Mouse (Mus musculus): ENCODE results near the gene Nrg3. TPM values are rescaled to one million over a fixed set of nuclear protein-coding genes. Genes with fewer than 3 reads are reported as not detected.

The Nrg3 gene
- polyA plus RNA-seq, 1 experiment from 2014 or later: 0.28 TPM

DNA sequence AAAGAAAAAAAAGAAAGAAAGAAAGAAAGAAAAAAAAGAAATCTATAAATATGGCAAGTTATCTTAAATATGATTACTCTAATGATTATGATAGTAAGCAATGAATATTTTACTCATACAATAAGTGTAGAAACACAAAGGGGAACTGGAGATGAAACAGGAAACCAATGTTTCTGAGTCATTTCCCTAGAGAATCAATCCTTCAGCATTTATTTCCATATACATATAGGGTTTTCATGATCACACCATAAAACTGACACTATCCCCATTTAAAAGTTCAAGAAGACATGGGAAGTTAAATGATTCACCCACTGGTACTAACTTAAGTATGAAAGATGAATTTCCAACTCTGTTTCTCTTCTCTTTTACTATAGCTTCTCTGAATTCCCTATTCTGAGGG is 86.0 kb downstream of the Nrg3 start:
- no peaks in the 10 kb centered on the region for H3K9me3 ChIP-seq (ENCODE audit: control insufficient read depth, low read length)
- H3K4me1 ChIP-seq (ENCODE audit: control insufficient read depth, insufficient read depth, low read length): no peaks in the 10 kb centered on the region
- no peak overlapping the region for H3K9ac ChIP-seq (ENCODE audit: low read depth, low read length)
- no peak for ATAC-seq
- no peak overlapping the region for H3K4me3 ChIP-seq (ENCODE audit: low read length)
- no peaks in the 10 kb centered on the region for H3K27me3 ChIP-seq (replicated peaks; ENCODE audit: control insufficient read depth, insufficient read depth, low read length)
- H3K4me2 ChIP-seq (ENCODE audit: low read depth, low read length): no peak overlapping the region
- no peaks in the 10 kb centered on the region for H3K36me3 ChIP-seq (ENCODE audit: control insufficient read depth, insufficient read depth, low read length)
- no peak overlapping the region for H3K27ac ChIP-seq (ENCODE audit: low read length)

DNA sequence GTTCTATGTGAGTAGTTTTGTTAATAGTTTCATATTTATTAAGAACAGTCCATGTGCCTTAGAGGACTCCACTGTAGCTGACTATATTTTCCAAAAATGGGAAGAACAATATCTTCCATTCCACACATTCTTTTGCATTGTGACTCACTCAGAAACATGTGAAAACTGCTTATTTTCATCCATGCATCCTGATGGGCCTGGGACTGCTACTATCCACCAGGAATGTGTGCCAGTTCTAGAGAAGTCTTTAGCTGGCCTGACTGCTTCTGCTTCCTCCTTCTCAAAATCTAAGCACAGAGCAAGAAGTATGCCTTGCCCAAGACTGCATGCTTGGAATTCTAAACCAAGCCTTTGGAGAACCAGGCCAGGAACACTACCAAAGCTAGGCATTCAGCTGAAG is 91.6 kb downstream of the Nrg3 start:
- Histone ChIP-seq H3K27me3 (replicated peaks; ENCODE audit: control insufficient read depth, insufficient read depth, low read length) (no peaks in the 10 kb centered on the region), H3K4me3 (ENCODE audit: low read length) (no peak overlapping the region), H3K27ac (ENCODE audit: low read length) (no peak overlapping the region), H3K9ac (ENCODE audit: low read depth, low read length) (no peak overlapping the region), H3K4me1 (ENCODE audit: control insufficient read depth, insufficient read depth, low read length) (no peaks in the 10 kb centered on the region), H3K4me2 (ENCODE audit: low read depth, low read length) (no peak overlapping the region), H3K36me3 (ENCODE audit: control insufficient read depth, insufficient read depth, low read length) (no peaks in the 10 kb centered on the region), H3K9me3 (ENCODE audit: control insufficient read depth, low read length) (no peaks in the 10 kb centered on the region)
- ATAC-seq: no peak

DNA sequence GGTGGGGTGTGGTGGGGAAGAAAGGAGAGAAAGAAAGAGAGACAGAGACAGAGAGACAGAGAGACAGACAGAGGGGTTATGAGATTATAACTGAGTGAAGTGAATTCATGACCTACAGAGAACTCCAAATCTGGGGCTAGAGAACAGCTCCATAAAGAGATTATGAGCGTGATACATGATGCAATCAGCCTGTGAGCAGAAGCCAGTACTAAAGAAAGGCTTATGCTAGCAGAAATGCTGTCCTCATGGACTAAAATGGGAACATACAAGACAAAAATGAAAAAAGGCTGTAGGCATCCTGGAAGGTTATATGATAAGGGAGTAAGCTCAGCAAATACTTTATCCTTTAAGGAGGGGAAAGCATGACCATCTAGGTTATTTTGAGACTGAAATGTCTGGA is 99.7 kb downstream of the Nrg3 start:
- H3K4me1 ChIP-seq (ENCODE audit: control insufficient read depth, insufficient read depth, low read length): no peaks in the 10 kb centered on the region

GRCm38 (mm10) chr14:39356251-39356650 is 116.6 kb downstream of the Nrg3 start:
- H3K27me3 ChIP-seq (replicated peaks; ENCODE audit: control insufficient read depth, insufficient read depth, low read length): no peaks in the 10 kb centered on the region
- no peaks in the 10 kb centered on the region for H3K4me1 ChIP-seq (ENCODE audit: control insufficient read depth, insufficient read depth, low read length)
- no peaks in the 10 kb centered on the region for H3K9me3 ChIP-seq (ENCODE audit: control insufficient read depth, low read length)
- no peak for ATAC-seq
- 89% methylated on average over 2 of the region's 2 CpGs for WGBS
- no peak overlapping the region for H3K4me2 ChIP-seq (ENCODE audit: low read depth, low read length)
- H3K9ac ChIP-seq (ENCODE audit: low read depth, low read length): no peak overlapping the region
- H3K27ac ChIP-seq (ENCODE audit: low read length): no peak overlapping the region
- H3K36me3 ChIP-seq (ENCODE audit: control insufficient read depth, insufficient read depth, low read length): no peaks in the 10 kb centered on the region
- H3K4me3 ChIP-seq (ENCODE audit: low read length): no peak overlapping the region

More for the DNA sequence above, 99.7 kb downstream of the Nrg3 start:
- Histone ChIP-seq H3K4me3 (ENCODE audit: low read length) (no peak overlapping the region), H3K9me3 (ENCODE audit: control insufficient read depth, low read length) (no peaks in the 10 kb centered on the region), H3K4me2 (ENCODE audit: low read depth, low read length) (no peak overlapping the region), H3K27ac (ENCODE audit: low read length) (no peak overlapping the region), H3K9ac (ENCODE audit: low read depth, low read length) (no peak overlapping the region), H3K27me3 (replicated peaks; ENCODE audit: control insufficient read depth, insufficient read depth, low read length) (no peaks in the 10 kb centered on the region), H3K36me3 (ENCODE audit: control insufficient read depth, insufficient read depth, low read length) (no peaks in the 10 kb centered on the region)
- WGBS: 77% methylated on average over 1 of the region's 1 CpGs
- ATAC-seq: no peak

DNA sequence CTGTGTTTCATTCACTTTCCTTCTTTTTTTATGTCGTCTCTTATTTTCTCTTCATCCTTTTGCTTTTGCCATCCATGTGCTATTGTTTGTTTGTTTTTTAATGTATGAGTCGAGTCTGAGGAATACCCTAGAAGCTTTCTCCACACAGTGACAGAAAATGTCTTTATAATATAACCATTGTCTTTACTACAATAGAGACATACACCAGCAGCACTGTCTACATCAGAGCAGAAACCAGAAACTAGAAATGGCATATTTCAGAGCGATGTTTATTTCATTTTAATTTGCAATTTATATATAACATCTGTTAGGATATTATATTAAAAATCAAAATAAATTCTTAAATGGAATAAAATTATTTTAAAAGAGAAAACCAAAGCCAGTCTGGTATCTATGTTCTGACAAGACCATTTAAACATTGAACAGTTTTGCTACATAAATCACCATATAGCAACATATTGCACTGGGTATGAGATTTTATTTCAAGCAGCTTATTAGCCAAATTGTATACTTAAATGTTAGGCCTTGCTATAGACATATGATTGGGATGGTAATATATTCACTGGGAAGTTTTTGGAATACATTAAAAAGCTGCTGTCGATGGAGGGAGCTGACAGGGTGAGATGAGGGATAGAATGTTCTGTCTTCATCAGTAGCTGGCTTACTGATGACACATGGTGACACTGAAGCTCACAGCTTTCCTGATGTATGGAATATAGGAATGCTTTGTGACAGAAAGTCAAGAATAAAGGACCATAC is 120.7 kb downstream of the Nrg3 start:
- H3K9me3 ChIP-seq (ENCODE audit: control insufficient read depth, low read length): no peaks in the 10 kb centered on the region
- no peak overlapping the region for H3K9ac ChIP-seq (ENCODE audit: low read depth, low read length)
- no peak for ATAC-seq
- H3K27me3 ChIP-seq (replicated peaks; ENCODE audit: control insufficient read depth, insufficient read depth, low read length): no peaks in the 10 kb centered on the region
- no peaks in the 10 kb centered on the region for H3K4me1 ChIP-seq (ENCODE audit: control insufficient read depth, insufficient read depth, low read length)
- H3K4me2 ChIP-seq (ENCODE audit: low read depth, low read length): no peak overlapping the region
- no peaks in the 10 kb centered on the region for H3K36me3 ChIP-seq (ENCODE audit: control insufficient read depth, insufficient read depth, low read length)
- 75% methylated on average over 4 of the region's 4 CpGs for WGBS
- no peak overlapping the region for H3K27ac ChIP-seq (ENCODE audit: low read length)
- H3K4me3 ChIP-seq (ENCODE audit: low read length): no peak overlapping the region

DNA sequence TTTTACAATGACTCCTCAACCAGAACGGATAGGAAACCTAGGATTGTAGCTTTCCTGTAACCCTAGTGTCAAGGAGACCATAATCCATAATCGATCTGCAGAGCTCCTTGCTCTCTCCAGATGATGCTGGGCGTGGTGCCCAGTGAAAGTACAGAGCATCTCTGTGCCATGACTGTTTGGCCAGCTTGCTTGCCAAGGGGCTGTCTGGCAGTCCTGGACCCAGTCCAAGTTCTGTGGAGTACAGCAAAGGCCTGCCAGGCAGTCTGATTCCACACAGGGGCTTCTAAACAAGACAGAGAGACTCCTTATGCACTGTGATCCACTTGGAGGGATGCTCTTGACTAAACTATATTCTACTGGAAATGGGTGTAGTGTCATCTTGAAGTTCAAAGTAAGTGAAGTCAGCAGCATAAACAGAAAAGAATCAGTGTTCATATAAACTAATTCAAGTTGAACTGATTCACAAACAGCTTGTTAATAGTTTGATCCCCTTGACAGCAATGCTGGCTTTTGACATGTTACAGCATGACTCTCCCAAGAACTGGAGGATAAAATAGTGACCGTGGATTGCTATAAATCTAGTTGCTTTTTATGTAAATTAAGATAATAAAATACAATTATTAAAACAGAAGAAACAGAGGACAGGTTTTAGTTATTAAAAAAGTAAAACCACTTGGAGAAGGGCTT is 155.3 kb downstream of the Nrg3 start:
- Histone ChIP-seq H3K36me3 (ENCODE audit: control insufficient read depth, insufficient read depth, low read length) (no peaks in the 10 kb centered on the region), H3K27ac (ENCODE audit: low read length) (no peak overlapping the region), H3K4me1 (ENCODE audit: control insufficient read depth, insufficient read depth, low read length) (no peaks in the 10 kb centered on the region), H3K9ac (ENCODE audit: low read depth, low read length) (no peak overlapping the region), H3K4me2 (ENCODE audit: low read depth, low read length) (no peak overlapping the region), H3K27me3 (replicated peaks; ENCODE audit: control insufficient read depth, insufficient read depth, low read length) (no peaks in the 10 kb centered on the region), H3K9me3 (ENCODE audit: control insufficient read depth, low read length) (no peaks in the 10 kb centered on the region), H3K4me3 (ENCODE audit: low read length) (no peak overlapping the region)
- ATAC-seq: no peak
- 70% methylated on average over 4 of the region's 4 CpGs for WGBS

GRCm38 (mm10) chr14:39314111-39314510 is 158.8 kb downstream of the Nrg3 start:
- no peak overlapping the region for H3K27ac ChIP-seq (ENCODE audit: low read length)
- H3K27me3 ChIP-seq (replicated peaks; ENCODE audit: control insufficient read depth, insufficient read depth, low read length): no peaks in the 10 kb centered on the region
- H3K9me3 ChIP-seq (ENCODE audit: control insufficient read depth, low read length): no peaks in the 10 kb centered on the region
- H3K4me3 ChIP-seq (ENCODE audit: low read length): no peak overlapping the region
- no peaks in the 10 kb centered on the region for H3K4me1 ChIP-seq (ENCODE audit: control insufficient read depth, insufficient read depth, low read length)
- H3K9ac ChIP-seq (ENCODE audit: low read depth, low read length): no peak overlapping the region
- no peaks in the 10 kb centered on the region for H3K36me3 ChIP-seq (ENCODE audit: control insufficient read depth, insufficient read depth, low read length)
- no peak overlapping the region for H3K4me2 ChIP-seq (ENCODE audit: low read depth, low read length)
- no peak for ATAC-seq

DNA sequence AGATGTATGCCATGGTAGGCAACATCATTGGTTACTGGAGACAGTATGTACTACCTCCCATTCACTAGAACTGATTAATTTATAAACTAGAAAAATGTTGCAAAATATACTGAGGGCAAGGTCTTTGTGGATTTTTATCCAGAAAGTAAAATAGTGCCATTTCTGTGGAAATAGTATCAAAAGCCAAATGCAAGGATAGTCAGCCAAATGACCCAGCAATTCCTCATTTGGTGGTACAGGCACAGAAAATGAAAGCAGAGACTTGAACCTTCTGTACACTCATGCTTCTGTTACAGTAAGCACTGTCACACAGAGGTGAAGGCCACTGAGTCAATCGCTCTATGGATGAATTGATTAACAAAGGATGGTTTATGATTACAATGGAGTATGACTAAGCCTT is 207.8 kb downstream of the Nrg3 start:
- Histone ChIP-seq H3K4me3 (ENCODE audit: low read length) (no peak overlapping the region), H3K27ac (ENCODE audit: low read length) (no peak overlapping the region), H3K4me1 (ENCODE audit: control insufficient read depth, insufficient read depth, low read length) (no peaks in the 10 kb centered on the region), H3K4me2 (ENCODE audit: low read depth, low read length) (no peak overlapping the region), H3K9ac (ENCODE audit: low read depth, low read length) (no peak overlapping the region), H3K36me3 (ENCODE audit: control insufficient read depth, insufficient read depth, low read length) (no peaks in the 10 kb centered on the region), H3K9me3 (ENCODE audit: control insufficient read depth, low read length) (no peaks in the 10 kb centered on the region), H3K27me3 (replicated peaks; ENCODE audit: control insufficient read depth, insufficient read depth, low read length) (no peaks in the 10 kb centered on the region)
- WGBS: 74% methylated on average over 1 of the region's 1 CpGs
- peak; percentile 44; the same call in 1 of the 2 replicates for ATAC-seq

DNA sequence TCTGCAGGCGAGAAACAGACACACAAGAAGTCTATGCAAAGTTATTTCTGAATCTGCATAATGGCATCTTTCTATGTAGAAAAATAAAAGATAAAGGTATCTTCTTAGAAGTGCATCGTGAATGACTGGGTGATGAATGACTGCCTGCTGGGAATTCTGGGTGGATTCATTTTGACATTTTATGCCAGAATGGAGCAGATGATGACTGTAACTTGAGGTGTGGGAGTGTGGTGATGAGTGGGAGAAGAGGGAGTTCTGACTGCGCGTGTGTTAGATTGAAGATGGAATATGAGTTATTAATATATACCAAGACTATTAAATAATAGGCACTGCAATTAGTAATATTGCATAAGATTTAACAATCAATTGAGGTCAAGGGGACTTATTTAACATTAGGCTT is 208.5 kb downstream of the Nrg3 start:
- 89% methylated on average over 4 of the region's 4 CpGs for WGBS
- ATAC-seq: no peak

More for the DNA sequence above, 208.5 kb downstream of the Nrg3 start:
- H3K9me3 ChIP-seq (ENCODE audit: control insufficient read depth, low read length): no peaks in the 10 kb centered on the region
- no peaks in the 10 kb centered on the region for H3K4me1 ChIP-seq (ENCODE audit: control insufficient read depth, insufficient read depth, low read length)
- no peak overlapping the region for H3K9ac ChIP-seq (ENCODE audit: low read depth, low read length)
- no peaks in the 10 kb centered on the region for H3K27me3 ChIP-seq (replicated peaks; ENCODE audit: control insufficient read depth, insufficient read depth, low read length)
- H3K4me3 ChIP-seq (ENCODE audit: low read length): no peak overlapping the region
- no peak overlapping the region for H3K4me2 ChIP-seq (ENCODE audit: low read depth, low read length)
- no peaks in the 10 kb centered on the region for H3K36me3 ChIP-seq (ENCODE audit: control insufficient read depth, insufficient read depth, low read length)
- no peak overlapping the region for H3K27ac ChIP-seq (ENCODE audit: low read length)
